Mouse (Mus musculus): ENCODE results near the gene Rhog. TPM values are rescaled to one million over a fixed set of nuclear protein-coding genes. Genes with fewer than 3 reads are reported as not detected.

Rhog gene
- total and polyA plus RNA-seq, 2 experiments from 2014 or later = 24.6 to 34.7 TPM

- Histone ChIP-seq H3K4me3 (ENCODE audit: low read depth, low read length) (no peak overlapping the region), H3K27ac (ENCODE audit: low read depth) (no peak overlapping the region), H3K9ac (replicated peaks; ENCODE audit: low read depth, low read length) (no peak overlapping the region), H3K9me3 (replicated peaks; ENCODE audit: control insufficient read depth, low read length) (no peaks in the 10 kb centered on the region), H3K4me2 (ENCODE audit: low read depth, low read length) (no peak overlapping the region), H3K4me1 (ENCODE audit: control insufficient read depth, insufficient read depth) (peaks cover 12% of the 10 kb centered on the region; the same call in 1 of the 2 replicates), H3K36me3 (replicated peaks; ENCODE audit: control insufficient read depth, insufficient read depth, low read length) (peaks cover 4% of the 10 kb centered on the region; the same call in 1 of the 2 replicates), H3K27me3 (ENCODE audit: control insufficient read depth, insufficient read depth, low read length) (no peaks in the 10 kb centered on the region)
- WGBS = 83% methylated on average over 4 of the region's 4 CpGs
- DNase-seq (ENCODE audit: low spot score) (no peak), ATAC-seq (ENCODE audit: insufficient read depth, low read depth) (no peak)
- TF ChIP-seq CTCF (IDR thresholded peaks at IDR 0.05; ENCODE audit: low read depth) (no peak), EP300 (IDR thresholded peaks at IDR 0.05; ENCODE audit: low read depth) (no peak)
These were observed 27.7 kb downstream of the Rhog start for GRCm38 (mm10) chr7:102228049-102228670.

DNA sequence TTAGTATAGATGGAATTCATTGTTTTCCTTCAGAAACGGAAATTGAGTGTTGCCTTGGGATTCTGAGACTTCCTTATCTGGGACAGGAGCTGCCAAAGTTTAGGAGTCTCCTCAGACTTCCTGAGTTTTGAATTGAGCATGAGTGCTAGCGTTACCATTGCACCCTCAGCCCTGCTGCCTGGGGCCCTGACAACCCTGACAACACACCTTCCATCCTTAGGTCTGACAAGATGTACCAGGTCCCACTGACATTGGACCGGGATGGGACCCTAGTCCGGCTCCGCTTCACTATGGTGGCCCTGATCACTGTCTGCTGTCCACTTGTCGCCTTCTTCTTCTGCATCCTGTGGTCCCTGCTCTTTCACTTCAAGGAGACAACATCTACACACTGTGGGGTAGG lies 29.8 kb downstream of the Rhog start:
- Histone ChIP-seq H3K27me3 (ENCODE audit: control insufficient read depth, insufficient read depth, low read length) (no peaks in the 10 kb centered on the region), H3K36me3 (replicated peaks; ENCODE audit: control insufficient read depth, insufficient read depth, low read length) (peaks cover 1% of the 10 kb centered on the region; the same call in 1 of the 2 replicates), H3K4me1 (ENCODE audit: control insufficient read depth, insufficient read depth) (peaks cover 15% of the 10 kb centered on the region; the same call in 1 of the 2 replicates), H3K4me2 (ENCODE audit: low read depth, low read length) (no peak overlapping the region), H3K4me3 (ENCODE audit: low read depth, low read length) (no peak overlapping the region), H3K27ac (ENCODE audit: low read depth) (0 out of 2 replicates have a peak overlapping the region, but pooled peaks have one; percentile 41), H3K9me3 (replicated peaks; ENCODE audit: control insufficient read depth, low read length) (no peaks in the 10 kb centered on the region), H3K9ac (replicated peaks; ENCODE audit: low read depth, low read length) (no peak overlapping the region)
- TF ChIP-seq EP300 (IDR thresholded peaks at IDR 0.05; ENCODE audit: low read depth) (no peak), CTCF (IDR thresholded peaks at IDR 0.05; ENCODE audit: low read depth) (no peak)
- ATAC-seq (ENCODE audit: insufficient read depth, low read depth) (no peak), DNase-seq (ENCODE audit: low spot score) (no peak)
- 79% methylated on average over 6 of the region's 6 CpGs for WGBS

DNA sequence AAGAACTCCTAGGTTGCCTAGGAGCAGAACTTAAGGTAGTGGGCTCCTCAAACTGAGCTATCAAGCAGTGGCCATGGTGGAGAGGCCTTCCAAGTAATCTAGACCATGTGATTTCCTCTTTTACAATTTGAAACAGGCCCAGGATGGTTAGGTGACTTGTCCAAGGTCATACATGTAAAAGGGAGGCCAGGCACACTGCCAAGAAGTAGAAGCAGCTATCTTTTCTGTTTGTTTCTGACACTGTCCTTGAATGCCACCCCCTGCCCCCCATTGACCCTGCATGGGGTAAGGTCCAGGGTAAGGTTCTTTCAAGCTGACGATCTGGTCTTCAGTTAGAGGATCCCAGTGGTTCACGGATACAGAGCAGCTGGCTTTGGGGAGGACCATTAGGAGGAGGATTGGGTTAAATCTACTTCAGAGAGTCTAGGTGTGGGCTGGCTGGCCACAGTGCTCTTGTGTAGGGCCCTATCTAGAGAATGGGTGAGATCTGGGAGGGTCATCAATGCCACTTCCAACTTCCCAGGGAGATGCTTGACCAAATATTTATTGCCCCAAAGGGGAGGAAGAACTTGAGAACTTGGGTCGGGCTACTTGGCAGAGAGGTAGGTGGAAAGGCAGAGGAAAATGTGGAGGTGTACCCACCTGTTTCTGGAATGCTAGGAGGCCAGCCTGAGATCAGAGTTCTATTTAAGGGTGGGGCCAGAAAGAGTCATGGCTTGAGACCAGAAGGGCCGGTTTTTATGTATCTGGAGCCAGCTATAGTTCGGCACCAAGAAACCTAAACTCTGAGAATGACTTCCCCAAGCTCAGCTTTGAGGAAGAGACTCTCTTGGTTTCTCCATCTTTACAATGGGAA lies 31.7 kb downstream of the Rhog start:
- H3K9me3 ChIP-seq (replicated peaks; ENCODE audit: control insufficient read depth, low read length) = no peaks in the 10 kb centered on the region
- no peak overlapping the region for H3K9ac ChIP-seq (replicated peaks; ENCODE audit: low read depth, low read length)
- TF ChIP-seq EP300 (IDR thresholded peaks at IDR 0.05; ENCODE audit: low read depth) (no peak), CTCF (IDR thresholded peaks at IDR 0.05; ENCODE audit: low read depth) (no peak)
- no peak overlapping the region for H3K4me3 ChIP-seq (ENCODE audit: low read depth, low read length)
- H3K27ac ChIP-seq (ENCODE audit: low read depth) = no peak overlapping the region; the same call in 1 of the 2 replicates
- peaks cover 15% of the 10 kb centered on the region; the same call in 1 of the 2 replicates for H3K4me1 ChIP-seq (ENCODE audit: control insufficient read depth, insufficient read depth)
- ATAC-seq (ENCODE audit: insufficient read depth, low read depth) = 0 out of 2 replicates have a peak, but pooled peaks have one; percentile 22
- DNase-seq (ENCODE audit: low spot score) = no peak
- H3K36me3 ChIP-seq (replicated peaks; ENCODE audit: control insufficient read depth, insufficient read depth, low read length) = no peaks in the 10 kb centered on the region; the same call in 1 of the 2 replicates
- no peak overlapping the region for H3K4me2 ChIP-seq (ENCODE audit: low read depth, low read length)
- WGBS = 81% methylated on average over 5 of the region's 5 CpGs
- H3K27me3 ChIP-seq (ENCODE audit: control insufficient read depth, insufficient read depth, low read length) = no peaks in the 10 kb centered on the region

GRCm38 (mm10) chr7:102222830-102223556 lies 32.9 kb downstream of the Rhog start:
- Histone ChIP-seq H3K27me3 (ENCODE audit: control insufficient read depth, insufficient read depth, low read length) (no peaks in the 10 kb centered on the region), H3K9ac (replicated peaks; ENCODE audit: low read depth, low read length) (peak overlapping the region; percentile 72), H3K36me3 (replicated peaks; ENCODE audit: control insufficient read depth, insufficient read depth, low read length) (no peaks in the 10 kb centered on the region; the same call in 1 of the 2 replicates), H3K4me3 (ENCODE audit: low read depth, low read length) (peak overlapping the region; percentile 83), H3K4me2 (ENCODE audit: low read depth, low read length) (peak overlapping the region; percentile 86), H3K9me3 (replicated peaks; ENCODE audit: control insufficient read depth, low read length) (no peaks in the 10 kb centered on the region), H3K27ac (ENCODE audit: low read depth) (peak overlapping the region; percentile 39; the same call in 1 of the 2 replicates), H3K4me1 (ENCODE audit: control insufficient read depth, insufficient read depth) (peaks cover 15% of the 10 kb centered on the region; the same call in 1 of the 2 replicates)
- WGBS = 2% methylated on average over 30 of the region's 31 CpGs
- ATAC-seq (ENCODE audit: insufficient read depth, low read depth) = peak; percentile 67
- DNase-seq (ENCODE audit: low spot score) = peak; percentile 31
- TF ChIP-seq EP300 (IDR thresholded peaks at IDR 0.05; ENCODE audit: low read depth) (no peak), CTCF (IDR thresholded peaks at IDR 0.05; ENCODE audit: low read depth) (no peak)

- peak; percentile 73 for ATAC-seq (ENCODE audit: insufficient read depth, low read depth)
These were observed 33.5 kb downstream of the Rhog start for GRCm38 (mm10) chr7:102222336-102222735.

More at GRCm38 (mm10) chr7:102222336-102222735, 33.5 kb downstream of the Rhog start:
- H3K27ac ChIP-seq (ENCODE audit: low read depth) = peak overlapping the region; percentile 39; the same call in 1 of the 2 replicates
- TF ChIP-seq CTCF (IDR thresholded peaks at IDR 0.05; ENCODE audit: low read depth) = peak; percentile 62
- TF ChIP-seq EP300 (IDR thresholded peaks at IDR 0.05; ENCODE audit: low read depth) = no peak
- H3K4me3 ChIP-seq (ENCODE audit: low read depth, low read length) = peak overlapping the region; percentile 83
- H3K27me3 ChIP-seq (ENCODE audit: control insufficient read depth, insufficient read depth, low read length) = no peaks in the 10 kb centered on the region
- peak; percentile 48 for DNase-seq (ENCODE audit: low spot score)
- H3K36me3 ChIP-seq (replicated peaks; ENCODE audit: control insufficient read depth, insufficient read depth, low read length) = no peaks in the 10 kb centered on the region
- under 1% methylated on average over 11 of the region's 13 CpGs for WGBS
- peak overlapping the region; percentile 72 for H3K9ac ChIP-seq (replicated peaks; ENCODE audit: low read depth, low read length)
- H3K4me1 ChIP-seq (ENCODE audit: control insufficient read depth, insufficient read depth) = peaks cover 15% of the 10 kb centered on the region; the same call in 1 of the 2 replicates
- H3K4me2 ChIP-seq (ENCODE audit: low read depth, low read length) = peak overlapping the region; percentile 86
- no peaks in the 10 kb centered on the region for H3K9me3 ChIP-seq (replicated peaks; ENCODE audit: control insufficient read depth, low read length)

All from heart, postnatal 0 days (tissue).